Mouse (Mus musculus) kidney, adult 18-20 months (tissue): ENCODE data around the gene Hkdc1.
A peak's percentile ranks its signal among the peaks of the same experiment; 100 is the strongest.

ENCODE experiments used
- DNase-seq: peaks from one replicate; pipeline ENCODE4 v3.0.0; 2021

Gene Hkdc1

GRCm38 (mm10) chr10:62379808-62380207 lies 42.5 kb downstream of the Hkdc1 start, which contains the start of gene Hk1:
Gene Hk1, minus strand, starts transcription at chr10:62379908.
- DNase-seq: no peak

GRCm38 (mm10) chr10:62358827-62359226 lies 63.5 kb downstream of the Hkdc1 start:
- no peak for DNase-seq

- no peak for DNase-seq
These were observed 66.1 kb downstream of the Hkdc1 start for GRCm38 (mm10) chr10:62356105-62356730.

- no peak for DNase-seq
These were observed 77.1 kb downstream of the Hkdc1 start for GRCm38 (mm10) chr10:62345147-62345546.

GRCm38 (mm10) chr10:62344004-62344752 lies 78.1 kb downstream of the Hkdc1 start:
- DNase-seq: no peak

- DNase-seq: no peak
These were observed 79.8 kb downstream of the Hkdc1 start for GRCm38 (mm10) chr10:62342512-62342911.

GRCm38 (mm10) chr10:62341956-62342355 lies 80.3 kb downstream of the Hkdc1 start:
- no peak for DNase-seq

GRCm38 (mm10) chr10:62340991-62341390 lies 81.3 kb downstream of the Hkdc1 start:
- DNase-seq: no peak

GRCm38 (mm10) chr10:62340095-62340731 lies 82.1 kb downstream of the Hkdc1 start:
- peak; percentile 96 for DNase-seq

- DNase-seq: peak; percentile 57
These were observed 82.8 kb downstream of the Hkdc1 start for GRCm38 (mm10) chr10:62339211-62340094.

- DNase-seq: peak; percentile 72
These were observed 83.7 kb downstream of the Hkdc1 start for GRCm38 (mm10) chr10:62338626-62339025.

- peak; percentile 42 for DNase-seq
These were observed 84.1 kb downstream of the Hkdc1 start for GRCm38 (mm10) chr10:62338176-62338575.

GRCm38 (mm10) chr10:62336601-62337578 lies 85.4 kb downstream of the Hkdc1 start:
- peak; percentile 45 for DNase-seq

- DNase-seq: no peak
These were observed 86.9 kb downstream of the Hkdc1 start for GRCm38 (mm10) chr10:62335423-62335776.

GRCm38 (mm10) chr10:62334686-62335422 lies 87.4 kb downstream of the Hkdc1 start:
- no peak for DNase-seq

- DNase-seq: no peak
These were observed 89.0 kb downstream of the Hkdc1 start for GRCm38 (mm10) chr10:62333269-62333668.
